Mouse (Mus musculus) lung, adult 10 weeks (tissue): ENCODE results near the gene Vmn2r93. TPM values are rescaled to one million over a fixed set of nuclear protein-coding genes. Genes with fewer than 3 reads are reported as not detected.

Experiments used
- polyA plus RNA-seq: library from polyadenylated mRNA; stranded (reverse); fragments of 350-450 nt; fragmentation: Illumina TruSeq; extraction: RNeasy Lipid Tissue Mini Kit (QIAGEN cat#74804); gene quantifications from one replicate; pipeline ENCODE4 v1.2.3, GENCODE M21; 2014; ENCODE audit warnings: low read depth, low replicate concordance; ENCODE audit not compliant: insufficient read depth

Vmn2r93 gene
- polyA plus RNA-seq, result not detected

DNA sequence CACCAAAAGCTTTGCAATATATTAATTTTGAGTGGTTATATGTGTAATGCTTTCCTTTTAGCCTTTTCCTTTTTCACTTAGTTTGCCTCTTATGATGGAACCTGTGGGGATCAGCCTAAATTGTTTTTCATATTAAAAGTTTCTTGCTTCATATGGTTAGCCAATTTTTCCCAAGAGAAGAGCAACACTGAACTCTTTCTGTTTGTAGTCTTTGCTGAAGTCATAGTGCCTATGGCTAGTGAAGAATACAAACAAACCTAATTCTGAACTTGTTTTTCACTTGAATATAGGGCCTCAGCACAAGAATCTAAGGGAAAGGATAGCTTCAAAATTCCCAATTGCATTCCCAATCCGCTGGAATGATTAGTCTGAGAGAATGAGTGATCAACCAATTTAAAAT, at the start of gene Vmn2r93:
Gene Vmn2r93, plus strand, starts transcription at position 301 of the 400 bp plus-strand sequence.

DNA sequence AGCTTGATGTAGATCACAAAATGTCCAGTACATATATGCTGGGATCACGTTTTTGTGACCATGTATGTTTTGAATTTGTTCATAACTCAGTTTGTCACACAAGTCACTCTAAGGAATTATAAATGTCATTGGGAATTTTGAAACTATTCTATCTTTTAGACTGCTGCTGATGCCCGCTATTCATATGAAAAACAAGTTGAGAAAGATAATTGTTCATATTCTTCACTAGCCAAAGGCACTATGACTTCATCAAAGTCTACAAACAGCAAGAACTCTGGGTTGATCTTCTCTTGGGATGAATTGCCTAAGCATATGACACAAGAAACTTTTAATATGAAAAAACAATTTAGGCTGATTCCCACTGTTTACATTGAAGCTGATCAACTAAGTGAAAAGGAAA, 20.2 kb upstream of the Vmn2r93 start, which contains the start of gene Vmn2r94:
Gene Vmn2r94, minus strand, starts transcription at position 101 of the 400 bp plus-strand sequence.

Other genes with a start within 250 kb of the Vmn2r93 start
- not detected for gene Vmn2r124, start 248.7 kb upstream of the Vmn2r93 start, polyA plus RNA-seq
- not detected for gene Vmn2r91, start 213.1 kb upstream of the Vmn2r93 start, polyA plus RNA-seq
- not detected for gene Vmn2r92, start 146.2 kb upstream of the Vmn2r93 start, polyA plus RNA-seq
- not detected for gene Vmn2r94, start 20.3 kb upstream of the Vmn2r93 start, polyA plus RNA-seq
- not detected for gene Vmn2r95, start 126.0 kb downstream of the Vmn2r93 start, polyA plus RNA-seq